Mouse (Mus musculus) G1E (cell line): ENCODE data around the gene Cog5. TPM values are rescaled to one million over a fixed set of nuclear protein-coding genes. Genes with fewer than 3 reads are reported as not detected.

Experiments used
- ATAC-seq: 2 replicates; pipeline ENCODE4 v1.8.0; 2016; ENCODE audit warnings: mild to moderate bottlenecking; ENCODE audit not compliant: insufficient number of reproducible peaks, poor library complexity, low FRiP score, severe bottlenecking; ENCODE audit errors: extremely low read depth
- DNase-seq: peaks from one replicate; pipeline ENCODE4 v3.0.0; 2012; ENCODE audit warnings: low spot score
- H3K27me3 ChIP-seq: 2 replicates; pipeline ENCODE4 v1.6.1; 2012; ENCODE audit warnings: mild to moderate bottlenecking, low read length, inconsistent platforms; ENCODE audit not compliant: insufficient read depth
- H3K36me3 ChIP-seq: replicated peaks from 2 replicates; pipeline ENCODE3; 2012; ENCODE audit warnings: mild to moderate bottlenecking, inconsistent platforms
- H3K4me1 ChIP-seq: 2 replicates; pipeline ENCODE4 v1.6.1; 2012; ENCODE audit warnings: low read depth, low read length, inconsistent platforms, mixed read lengths; ENCODE audit not compliant: insufficient read depth
- H3K4me3 ChIP-seq: 2 replicates; pipeline ENCODE4 v1.5.1; 2012; ENCODE audit warnings: low read depth, mild to moderate bottlenecking, inconsistent platforms, low read length, moderate library complexity, mixed read lengths
- H3K9me3 ChIP-seq: replicated peaks from 2 replicates; pipeline ENCODE4 v1.6.1; 2012; ENCODE audit warnings: inconsistent platforms
- CTCF ChIP-seq: IDR thresholded peaks from 2 replicates; pipeline ENCODE4 v1.5.1; 2012; ENCODE audit warnings: low read depth, low read length, inconsistent platforms, mixed read lengths
- GATA1 ChIP-seq: IDR thresholded peaks from 2 replicates; pipeline ENCODE4 v1.6.1; 2012; ENCODE audit warnings: borderline replicate concordance, low read length, inconsistent platforms, mixed read lengths
- GATA2 ChIP-seq: IDR thresholded peaks from 2 replicates; pipeline ENCODE4 v1.6.1; 2012; ENCODE audit warnings: low read depth, low read length, inconsistent platforms, borderline replicate concordance
- POLR2AphosphoS5 ChIP-seq: IDR thresholded peaks from 2 replicates; pipeline ENCODE4 v1.6.1; 2012; ENCODE audit warnings: low read depth, low read length, inconsistent platforms; ENCODE audit not compliant: insufficient replicate concordance
- TAL1 ChIP-seq: conservative IDR thresholded peaks from 2 replicates; pipeline ENCODE4 v1.6.1; 2012; ENCODE audit warnings: low read depth, low read length, inconsistent platforms, mixed read lengths
- polyA plus RNA-seq: library from polyadenylated mRNA; stranded (reverse); fragments of >175 nt; gene quantifications from 2 replicates; pipeline ENCODE4 v1.2.3, GENCODE M21; 2012
- total RNA-seq, 2 experiments: library from RNA; stranded (forward) in 1 of 2; stranded (reverse) in 1 of 2; fragments of 200-1000 nt in 1 of 2; fragments of >200 nt in 1 of 2; fragmentation: Nextera tagmentation in 1 of 2; gene quantifications; 2 replicates each; pipeline ENCODE4 v1.2.3; 2014 to 2017

The Cog5 gene
- total and polyA plus RNA-seq, 3 experiments = 4.7 to 142 (median 101) TPM

- Histone ChIP-seq H3K9me3 (no peaks in the 10 kb centered on the region), H3K36me3 (peaks cover 10% of the 10 kb centered on the region), H3K4me1 (peaks cover 22% of the 10 kb centered on the region), H3K4me3 (peak overlapping the region; percentile 86), H3K27me3 (no peaks in the 10 kb centered on the region)
- no peak for ATAC-seq
- no peak for DNase-seq
- TF ChIP-seq GATA1 (no peak), TAL1 (no peak), GATA2 (no peak)
Measured at GRCm38 (mm10) chr12:31950659-31951031, 296.0 kb downstream of the Cog5 start.

GRCm38 (mm10) chr12:31955843-31956242 lies 301.2 kb downstream of the Cog5 start:
- peaks cover 4% of the 10 kb centered on the region for H3K4me1 ChIP-seq
- H3K4me3 ChIP-seq = no peak overlapping the region
- no peak for TF ChIP-seq CTCF
- no peak for TF ChIP-seq GATA2
- TF ChIP-seq TAL1 = no peak
- H3K9me3 ChIP-seq = no peaks in the 10 kb centered on the region
- DNase-seq = no peak
- no peak for ATAC-seq
- H3K36me3 ChIP-seq = peaks cover 34% of the 10 kb centered on the region
- H3K27me3 ChIP-seq = no peaks in the 10 kb centered on the region

GRCm38 (mm10) chr12:31964074-31964473 lies 309.4 kb downstream of the Cog5 start:
- Histone ChIP-seq H3K27me3 (no peaks in the 10 kb centered on the region), H3K4me3 (no peak overlapping the region), H3K4me1 (peaks cover 17% of the 10 kb centered on the region), H3K36me3 (peaks cover 78% of the 10 kb centered on the region), H3K9me3 (no peaks in the 10 kb centered on the region)
- no peak for ATAC-seq
- no peak for TF ChIP-seq GATA2
- no peak for TF ChIP-seq TAL1
- TF ChIP-seq CTCF = no peak
- no peak for TF ChIP-seq POLR2AphosphoS5
- TF ChIP-seq GATA1 = no peak
- no peak for DNase-seq

GRCm38 (mm10) chr12:31965517-31966212 lies 311.0 kb downstream of the Cog5 start:
- Histone ChIP-seq H3K36me3 (peaks cover 80% of the 10 kb centered on the region), H3K4me3 (no peak overlapping the region), H3K9me3 (no peaks in the 10 kb centered on the region), H3K4me1 (peaks cover 22% of the 10 kb centered on the region), H3K27me3 (no peaks in the 10 kb centered on the region)
- TF ChIP-seq GATA1 = no peak
- no peak for TF ChIP-seq POLR2AphosphoS5
- no peak for TF ChIP-seq CTCF
- TF ChIP-seq TAL1 = no peak
- TF ChIP-seq GATA2 = no peak
- DNase-seq (no peak), ATAC-seq (no peak)

- no peaks in the 10 kb centered on the region for H3K9me3 ChIP-seq
- H3K36me3 ChIP-seq = peaks cover 80% of the 10 kb centered on the region
- no peak for TF ChIP-seq POLR2AphosphoS5
- no peak for TF ChIP-seq GATA2
- no peak for TF ChIP-seq GATA1
- no peak for TF ChIP-seq CTCF
- no peak for TF ChIP-seq TAL1
- peaks cover 22% of the 10 kb centered on the region for H3K4me1 ChIP-seq
- DNase-seq (no peak), ATAC-seq (no peak)
- no peak overlapping the region for H3K4me3 ChIP-seq
- no peaks in the 10 kb centered on the region for H3K27me3 ChIP-seq
Measured at GRCm38 (mm10) chr12:31966405-31966804, 311.7 kb downstream of the Cog5 start.

GRCm38 (mm10) chr12:31967536-31967935 lies 312.9 kb downstream of the Cog5 start:
- TF ChIP-seq CTCF (peak; percentile 59), POLR2AphosphoS5 (no peak), GATA2 (no peak), TAL1 (no peak)
- DNase-seq = peak; percentile 25
- Histone ChIP-seq H3K4me1 (peaks cover 22% of the 10 kb centered on the region), H3K9me3 (no peaks in the 10 kb centered on the region), H3K4me3 (no peak overlapping the region), H3K27me3 (no peaks in the 10 kb centered on the region), H3K36me3 (peaks cover 80% of the 10 kb centered on the region)
- ATAC-seq = peak; percentile 65

- ATAC-seq = no peak
- H3K4me3 ChIP-seq = no peak overlapping the region
- TF ChIP-seq POLR2AphosphoS5 = no peak
- no peak for TF ChIP-seq CTCF
- no peaks in the 10 kb centered on the region for H3K27me3 ChIP-seq
- peaks cover 27% of the 10 kb centered on the region for H3K4me1 ChIP-seq
- H3K36me3 ChIP-seq = peaks cover 86% of the 10 kb centered on the region
- no peak for DNase-seq
- no peaks in the 10 kb centered on the region for H3K9me3 ChIP-seq
Measured at GRCm38 (mm10) chr12:31969111-31969510, 314.4 kb downstream of the Cog5 start.
